Mouse (Mus musculus): ENCODE measurements at regions not wholly inside any gene's neighbourhood (a gene's known extent, or its start where the extent isn't known, plus 50 kb on each side); places are given as distances from the start of the nearest gene placed in this dataset.

GRCm38 (mm10) chr7:83015756-83016155 lies 148.6 kb downstream of the Mex3b start:
- 44% methylated on average over 4 of the region's 4 CpGs for WGBS (ENCODE audit: insufficient replicate concordance)
- H3K4me1 ChIP-seq (ENCODE audit: insufficient read depth): no peaks in the 10 kb centered on the region
- no peak for TF ChIP-seq EP300 (IDR thresholded peaks at IDR 0.05; ENCODE audit: low read depth)
- TF ChIP-seq CTCF (IDR thresholded peaks at IDR 0.05; ENCODE audit: low read depth): no peak

GRCm38 (mm10) chr7:83016566-83016965 lies 149.4 kb downstream of the Mex3b start:
- Histone ChIP-seq H3K4me1 (ENCODE audit: insufficient read depth) (no peaks in the 10 kb centered on the region), H3K36me3 (replicated peaks; ENCODE audit: insufficient read depth, low read length) (no peaks in the 10 kb centered on the region), H3K27me3 (ENCODE audit: insufficient read depth, low read length) (no peaks in the 10 kb centered on the region), H3K9me3 (ENCODE audit: low read length) (no peaks in the 10 kb centered on the region), H3K9ac (replicated peaks) (no peak overlapping the region), H3K27ac (ENCODE audit: low read depth) (no peak overlapping the region), H3K4me2 (ENCODE audit: low read depth, low read length) (no peak overlapping the region), H3K4me3 (ENCODE audit: low read depth, low read length) (no peak overlapping the region)
- 54% methylated on average over 4 of the region's 4 CpGs for WGBS (ENCODE audit: insufficient replicate concordance)
- ATAC-seq (no peak), DNase-seq (no peak)
- no peak for TF ChIP-seq EP300 (IDR thresholded peaks at IDR 0.05; ENCODE audit: low read depth)
- no peak for TF ChIP-seq CTCF (IDR thresholded peaks at IDR 0.05; ENCODE audit: low read depth)

More at GRCm38 (mm10) chr7:83015756-83016155, 148.6 kb downstream of the Mex3b start:
- DNase-seq (no peak), ATAC-seq (no peak)
- H3K4me3 ChIP-seq (ENCODE audit: low read depth, low read length): no peak overlapping the region
- H3K36me3 ChIP-seq (replicated peaks; ENCODE audit: insufficient read depth, low read length): no peaks in the 10 kb centered on the region
- H3K4me2 ChIP-seq (ENCODE audit: low read depth, low read length): no peak overlapping the region
- no peaks in the 10 kb centered on the region for H3K9me3 ChIP-seq (ENCODE audit: low read length)
- no peaks in the 10 kb centered on the region for H3K27me3 ChIP-seq (ENCODE audit: insufficient read depth, low read length)
- H3K27ac ChIP-seq (ENCODE audit: low read depth): no peak overlapping the region
- no peak overlapping the region for H3K9ac ChIP-seq (replicated peaks)

GRCm38 (mm10) chr7:83020584-83020983 lies 153.5 kb downstream of the Mex3b start:
- ATAC-seq: no peak

GRCm38 (mm10) chr7:83023990-83024389 lies 156.9 kb downstream of the Mex3b start:
- 87% methylated on average over 1 of the region's 1 CpGs for WGBS (ENCODE audit: insufficient replicate concordance)
- Histone ChIP-seq H3K4me3 (ENCODE audit: low read depth, low read length) (no peak overlapping the region), H3K9ac (replicated peaks) (no peak overlapping the region), H3K4me1 (ENCODE audit: insufficient read depth) (no peaks in the 10 kb centered on the region), H3K9me3 (ENCODE audit: low read length) (no peaks in the 10 kb centered on the region), H3K4me2 (ENCODE audit: low read depth, low read length) (no peak overlapping the region), H3K27ac (ENCODE audit: low read depth) (no peak overlapping the region), H3K36me3 (replicated peaks; ENCODE audit: insufficient read depth, low read length) (no peaks in the 10 kb centered on the region), H3K27me3 (ENCODE audit: insufficient read depth, low read length) (no peaks in the 10 kb centered on the region)
- TF ChIP-seq CTCF (IDR thresholded peaks at IDR 0.05; ENCODE audit: low read depth) (no peak), EP300 (IDR thresholded peaks at IDR 0.05; ENCODE audit: low read depth) (no peak)
- no peak for ATAC-seq
- DNase-seq: no peak

More at GRCm38 (mm10) chr7:83020584-83020983, 153.5 kb downstream of the Mex3b start:
- no peak overlapping the region for H3K27ac ChIP-seq (ENCODE audit: low read depth)
- H3K27me3 ChIP-seq (ENCODE audit: insufficient read depth, low read length): no peaks in the 10 kb centered on the region
- 67% methylated on average over 2 of the region's 2 CpGs for WGBS (ENCODE audit: insufficient replicate concordance)
- H3K9ac ChIP-seq (replicated peaks): no peak overlapping the region
- H3K4me1 ChIP-seq (ENCODE audit: insufficient read depth): no peaks in the 10 kb centered on the region
- no peak overlapping the region for H3K4me2 ChIP-seq (ENCODE audit: low read depth, low read length)
- no peak for TF ChIP-seq CTCF (IDR thresholded peaks at IDR 0.05; ENCODE audit: low read depth)
- TF ChIP-seq EP300 (IDR thresholded peaks at IDR 0.05; ENCODE audit: low read depth): no peak
- H3K36me3 ChIP-seq (replicated peaks; ENCODE audit: insufficient read depth, low read length): no peaks in the 10 kb centered on the region
- DNase-seq: no peak
- H3K9me3 ChIP-seq (ENCODE audit: low read length): no peaks in the 10 kb centered on the region
- H3K4me3 ChIP-seq (ENCODE audit: low read depth, low read length): no peak overlapping the region

GRCm38 (mm10) chr7:83031101-83031500 lies 164.0 kb downstream of the Mex3b start:
- H3K4me2 ChIP-seq (ENCODE audit: low read depth, low read length): no peak overlapping the region
- no peak overlapping the region for H3K4me3 ChIP-seq (ENCODE audit: low read depth, low read length)
- ATAC-seq (no peak), DNase-seq (no peak)
- no peaks in the 10 kb centered on the region for H3K36me3 ChIP-seq (replicated peaks; ENCODE audit: insufficient read depth, low read length)
- no peaks in the 10 kb centered on the region for H3K27me3 ChIP-seq (ENCODE audit: insufficient read depth, low read length)
- no peak for TF ChIP-seq CTCF (IDR thresholded peaks at IDR 0.05; ENCODE audit: low read depth)
- no peak overlapping the region for H3K27ac ChIP-seq (ENCODE audit: low read depth)
- no peaks in the 10 kb centered on the region for H3K4me1 ChIP-seq (ENCODE audit: insufficient read depth)
- H3K9ac ChIP-seq (replicated peaks): no peak overlapping the region
- 19% methylated on average over 2 of the region's 2 CpGs for WGBS (ENCODE audit: insufficient replicate concordance)
- H3K9me3 ChIP-seq (ENCODE audit: low read length): no peaks in the 10 kb centered on the region

GRCm38 (mm10) chr7:83032025-83032424 lies 164.9 kb downstream of the Mex3b start:
- Histone ChIP-seq H3K4me2 (ENCODE audit: low read depth, low read length) (no peak overlapping the region), H3K27me3 (ENCODE audit: insufficient read depth, low read length) (no peaks in the 10 kb centered on the region), H3K36me3 (replicated peaks; ENCODE audit: insufficient read depth, low read length) (no peaks in the 10 kb centered on the region), H3K9ac (replicated peaks) (no peak overlapping the region), H3K4me3 (ENCODE audit: low read depth, low read length) (no peak overlapping the region), H3K9me3 (ENCODE audit: low read length) (no peaks in the 10 kb centered on the region), H3K4me1 (ENCODE audit: insufficient read depth) (no peaks in the 10 kb centered on the region), H3K27ac (ENCODE audit: low read depth) (no peak overlapping the region)
- no peak for TF ChIP-seq CTCF (IDR thresholded peaks at IDR 0.05; ENCODE audit: low read depth)
- TF ChIP-seq EP300 (IDR thresholded peaks at IDR 0.05; ENCODE audit: low read depth): no peak
- DNase-seq (no peak), ATAC-seq (no peak)
- WGBS (ENCODE audit: insufficient replicate concordance): 89% methylated on average over 1 of the region's 1 CpGs

- no peaks in the 10 kb centered on the region for H3K4me1 ChIP-seq (ENCODE audit: insufficient read depth)
- no peak overlapping the region for H3K9ac ChIP-seq (replicated peaks)
- H3K9me3 ChIP-seq (ENCODE audit: low read length): no peaks in the 10 kb centered on the region
- DNase-seq: no peak
- 75% methylated on average over 2 of the region's 2 CpGs for WGBS (ENCODE audit: insufficient replicate concordance)
- H3K27me3 ChIP-seq (ENCODE audit: insufficient read depth, low read length): no peaks in the 10 kb centered on the region
- H3K4me3 ChIP-seq (ENCODE audit: low read depth, low read length): no peak overlapping the region
- H3K36me3 ChIP-seq (replicated peaks; ENCODE audit: insufficient read depth, low read length): no peaks in the 10 kb centered on the region
- no peak overlapping the region for H3K27ac ChIP-seq (ENCODE audit: low read depth)
- TF ChIP-seq EP300 (IDR thresholded peaks at IDR 0.05; ENCODE audit: low read depth) (no peak), CTCF (IDR thresholded peaks at IDR 0.05; ENCODE audit: low read depth) (no peak)
- no peak for ATAC-seq
- no peak overlapping the region for H3K4me2 ChIP-seq (ENCODE audit: low read depth, low read length)
Observed at GRCm38 (mm10) chr7:83032924-83033323, 165.8 kb downstream of the Mex3b start.
